Mouse (Mus musculus) thymus, postnatal 0 days (tissue): ENCODE data around the gene Rai14. TPM values are rescaled to one million over a fixed set of nuclear protein-coding genes. Genes with fewer than 3 reads are reported as not detected.
A peak's percentile ranks its signal among the peaks of the same experiment; 100 is the strongest.

ENCODE experiments used
- DNase-seq: peaks from one replicate; pipeline ENCODE4 v3.0.0-alpha.2; 2015; ENCODE audit warnings: low spot score
- polyA plus RNA-seq: library from polyadenylated mRNA; unstranded; fragments of >200 nt; fragmentation: Nextera tagmentation; extraction: Ambion mirVana; gene quantifications from 2 replicates; pipeline ENCODE4 v1.2.1, GENCODE M21; 2015

The Rai14 gene
- polyA plus RNA-seq, 1 experiment from 2014 or later, result 6.8 TPM

- DNase-seq, result no peak
These were observed 23.5 kb downstream of the Rai14 start for GRCm38 (mm10) chr15:10690973-10691372.

GRCm38 (mm10) chr15:10690219-10690618 is 24.2 kb downstream of the Rai14 start:
- no peak for DNase-seq

GRCm38 (mm10) chr15:10689304-10689703 is 25.1 kb downstream of the Rai14 start:
- no peak for DNase-seq

- no peak for DNase-seq
These were observed 25.7 kb downstream of the Rai14 start for GRCm38 (mm10) chr15:10688686-10689085.

- DNase-seq, result no peak
These were observed 27.1 kb downstream of the Rai14 start for GRCm38 (mm10) chr15:10687365-10687764.

GRCm38 (mm10) chr15:10685692-10686430 is 28.6 kb downstream of the Rai14 start:
- no peak for DNase-seq

- DNase-seq, result peak; percentile 10
These were observed 30.7 kb downstream of the Rai14 start for GRCm38 (mm10) chr15:10683687-10684203.

- no peak for DNase-seq
These were observed 33.9 kb downstream of the Rai14 start for GRCm38 (mm10) chr15:10680514-10680913.

GRCm38 (mm10) chr15:10679571-10679970 is 34.9 kb downstream of the Rai14 start:
- no peak for DNase-seq

- DNase-seq, result no peak
These were observed 38.6 kb downstream of the Rai14 start for GRCm38 (mm10) chr15:10675801-10676200.

- no peak for DNase-seq
These were observed 41.5 kb downstream of the Rai14 start for GRCm38 (mm10) chr15:10672880-10673279.

GRCm38 (mm10) chr15:10671868-10672267 is 42.6 kb downstream of the Rai14 start:
- no peak for DNase-seq

- DNase-seq, result no peak
These were observed 44.3 kb downstream of the Rai14 start for GRCm38 (mm10) chr15:10670107-10670506.

- DNase-seq, result no peak
These were observed 46.1 kb downstream of the Rai14 start for GRCm38 (mm10) chr15:10668120-10668900.

GRCm38 (mm10) chr15:10665816-10666215 is 48.6 kb downstream of the Rai14 start:
- no peak for DNase-seq

GRCm38 (mm10) chr15:10664529-10664898 is 49.9 kb downstream of the Rai14 start:
- DNase-seq, result no peak

- no peak for DNase-seq
These were observed 50.5 kb downstream of the Rai14 start for GRCm38 (mm10) chr15:10663793-10664528.

- peak; percentile 73 for DNase-seq
These were observed 52.3 kb downstream of the Rai14 start for GRCm38 (mm10) chr15:10661961-10662606.

GRCm38 (mm10) chr15:10658803-10659202 is 55.6 kb downstream of the Rai14 start:
- DNase-seq, result no peak

GRCm38 (mm10) chr15:10656146-10656545 is 58.3 kb downstream of the Rai14 start:
- no peak for DNase-seq
